Mouse (Mus musculus) C2C12 (cell line): ENCODE measurements around the gene Nudt16. TPM values are rescaled to one million over a fixed set of nuclear protein-coding genes. Genes with fewer than 3 reads are reported as not detected.

Experiments used
- H3K27me3 ChIP-seq: one replicate; pipeline ENCODE4 v1.6.1; 2011; ENCODE audit not compliant: control insufficient read depth, insufficient read depth, insufficient read length
- H3K36me3 ChIP-seq: one replicate; pipeline ENCODE4 v1.6.1; 2011; ENCODE audit not compliant: control insufficient read depth, insufficient read depth
- H3K4me3 ChIP-seq: one replicate; pipeline ENCODE4 v1.5.1; 2011; ENCODE audit warnings: mild to moderate bottlenecking, control low read depth; ENCODE audit not compliant: poor library complexity, insufficient read depth, severe bottlenecking
- H3K79me2 ChIP-seq: one replicate; pipeline ENCODE4 v1.6.1; 2011; ENCODE audit not compliant: control insufficient read depth, insufficient read depth
- H3K79me3 ChIP-seq: one replicate; pipeline ENCODE4 v1.6.1; 2011; ENCODE audit warnings: low read depth, control low read depth
- H3ac ChIP-seq: one replicate; pipeline ENCODE3; 2011; ENCODE audit warnings: low read depth; ENCODE audit not compliant: control insufficient read depth, insufficient read length
- CEBPB ChIP-seq: IDR thresholded peaks from one replicate; pipeline ENCODE4 v1.6.1; 2011; ENCODE audit warnings: low read depth, mild to moderate bottlenecking, control low read depth, moderate library complexity
- CTCF ChIP-seq: IDR thresholded peaks from one replicate; pipeline ENCODE4 v1.5.1; 2011; ENCODE audit not compliant: control insufficient read depth, insufficient read depth, insufficient read length
- FOSL1 ChIP-seq: IDR thresholded peaks from one replicate; pipeline ENCODE4 v1.8.0; 2011; ENCODE audit warnings: mild to moderate bottlenecking, low read length; ENCODE audit not compliant: poor library complexity, insufficient read depth, severe bottlenecking
- MAX ChIP-seq: IDR thresholded peaks from one replicate; pipeline ENCODE4 v1.6.1; 2011; ENCODE audit warnings: mild to moderate bottlenecking, control low read depth
- MYOD1 ChIP-seq: IDR thresholded peaks from one replicate; pipeline ENCODE4 v1.6.1; 2011; ENCODE audit warnings: low read depth; ENCODE audit not compliant: control insufficient read depth, insufficient read length
- MYOG ChIP-seq: IDR thresholded peaks from one replicate; pipeline ENCODE4 v1.6.1; 2011; ENCODE audit not compliant: control insufficient read depth, insufficient read length; ENCODE audit errors: extremely low read depth
- USF1 ChIP-seq: IDR thresholded peaks from one replicate; pipeline ENCODE4 v1.6.1; 2011; ENCODE audit warnings: low read depth, mild to moderate bottlenecking, control low read depth, moderate library complexity
- long read RNA-seq, 2 experiments: library from polyadenylated mRNA; unstranded; transcript quantifications; one replicate each; pipeline ENCODE4 v2.0.0; 2019 to 2020
- polyA plus RNA-seq: library from polyadenylated mRNA; unstranded; fragments of >200 nt; fragmentation: generic; extraction: Trizol; gene quantifications from one replicate; pipeline ENCODE4 v1.2.1, GENCODE M21; 2012; ENCODE audit warnings: missing spikeins

Gene Nudt16
- polyA plus RNA-seq = 3.5 TPM
- long read RNA-seq, experiment 1, transcript Nudt16-201 (3 exons, 1,631 nt) = major isoform, 23 of 33 reads
- long read RNA-seq, experiment 1, transcript Nudt16-204 (1 exons, 2,147 nt) = minor isoform, 6 of 33 reads
- long read RNA-seq, experiment 1, partial matches to known transcripts = 2 of 33 reads
- long read RNA-seq, experiment 1, other reads (novel, unspliced or antisense) = 0 of 33 reads
- long read RNA-seq, experiment 2, transcript Nudt16-201 (3 exons, 1,631 nt) = major isoform, 7 of 13 reads
- long read RNA-seq, experiment 2, partial matches to known transcripts = 2 of 13 reads
- long read RNA-seq, experiment 2, other reads (novel, unspliced or antisense) = 1 of 13 reads

DNA sequence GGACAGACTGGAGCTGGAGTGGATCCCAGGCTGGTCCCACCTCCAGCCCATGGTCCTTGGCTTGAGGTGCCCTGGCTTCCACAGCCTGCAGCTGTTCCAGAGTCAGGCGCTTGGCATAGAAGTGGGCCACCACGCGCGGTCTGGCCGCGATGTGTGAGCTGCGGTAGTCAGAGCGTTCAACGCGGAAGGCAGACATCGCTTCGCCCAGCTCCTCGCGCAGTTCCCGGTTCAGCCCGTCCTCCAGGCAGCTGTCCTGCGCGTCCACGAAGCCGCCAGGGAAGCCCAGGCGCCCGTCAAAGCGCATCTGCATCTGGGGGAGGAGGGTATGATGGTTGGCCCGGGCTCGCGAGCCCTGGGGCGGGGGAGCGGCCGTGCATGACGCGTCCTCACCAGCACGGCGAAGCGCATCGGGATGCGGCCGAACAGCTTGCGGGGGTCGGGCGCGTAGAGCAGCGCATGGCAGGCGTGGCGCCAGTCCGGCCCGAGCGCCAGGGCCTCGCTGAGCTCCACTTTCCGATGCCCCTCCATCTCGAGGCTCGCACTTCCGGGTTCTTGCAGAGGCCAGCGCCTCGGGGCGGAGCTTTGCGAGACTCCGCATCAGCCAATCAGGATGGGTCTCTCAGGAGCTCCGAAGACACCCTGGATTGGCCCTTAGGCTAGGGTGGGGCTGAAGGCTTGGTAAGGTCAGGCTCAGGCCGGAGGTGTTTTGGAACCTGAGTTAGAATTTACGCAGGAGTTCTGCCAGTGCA is at the start of gene Nudt16:
Nudt16 (minus strand) TSS at position 572 of the 749 bp plus-strand sequence.
- H3K4me3 ChIP-seq = peak within 1 kb of the TSS; percentile 21
- H3K36me3 ChIP-seq = no peaks in the 10 kb centered on the region
- no peaks in the 10 kb centered on the region for H3K79me2 ChIP-seq
- no peak for TF ChIP-seq USF1
- no peak for TF ChIP-seq MYOD1
- no peak for TF ChIP-seq MYOG
- no peaks in the 10 kb centered on the region for H3K27me3 ChIP-seq
- peak within 1 kb of the TSS; percentile 97 for H3ac ChIP-seq
- H3K79me3 ChIP-seq = no peaks in the 10 kb centered on the region

DNA sequence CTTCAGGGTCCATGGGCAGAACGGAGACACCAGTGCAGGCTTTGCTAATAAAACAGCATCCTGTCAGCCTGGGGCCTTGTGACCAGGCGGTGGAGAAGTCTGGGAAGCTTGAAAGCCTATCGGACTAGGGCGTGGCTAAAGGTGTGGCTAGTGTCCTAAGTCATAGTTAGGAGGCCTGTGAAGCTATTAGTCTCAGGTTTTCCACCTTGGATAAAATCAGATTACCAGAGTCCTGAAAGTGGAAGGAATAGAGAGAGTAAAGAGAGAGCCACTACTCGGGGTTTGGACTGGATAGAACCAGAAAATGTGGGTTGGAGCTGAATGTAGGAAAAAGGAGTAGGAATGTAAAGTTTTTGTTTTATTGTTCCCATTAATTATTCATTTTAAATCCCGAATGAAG is 13.4 kb upstream of the Nudt16 start, which contains the start of gene 1700080E11Rik:
1700080E11Rik (minus strand) TSS at position 101 of the 400 bp plus-strand sequence.
- no peaks in the 10 kb centered on the region for H3K36me3 ChIP-seq
- H3K27me3 ChIP-seq = no peaks in the 10 kb centered on the region
- no peaks in the 10 kb centered on the region for H3K79me2 ChIP-seq
- TF ChIP-seq MAX (no peak), MYOG (no peak), MYOD1 (no peak), CTCF (no peak), FOSL1 (no peak), CEBPB (no peak), USF1 (no peak)
- no peak within 1 kb of the TSS for H3ac ChIP-seq
- H3K4me3 ChIP-seq = no peak within 1 kb of the TSS
- no peaks in the 10 kb centered on the region for H3K79me3 ChIP-seq

DNA sequence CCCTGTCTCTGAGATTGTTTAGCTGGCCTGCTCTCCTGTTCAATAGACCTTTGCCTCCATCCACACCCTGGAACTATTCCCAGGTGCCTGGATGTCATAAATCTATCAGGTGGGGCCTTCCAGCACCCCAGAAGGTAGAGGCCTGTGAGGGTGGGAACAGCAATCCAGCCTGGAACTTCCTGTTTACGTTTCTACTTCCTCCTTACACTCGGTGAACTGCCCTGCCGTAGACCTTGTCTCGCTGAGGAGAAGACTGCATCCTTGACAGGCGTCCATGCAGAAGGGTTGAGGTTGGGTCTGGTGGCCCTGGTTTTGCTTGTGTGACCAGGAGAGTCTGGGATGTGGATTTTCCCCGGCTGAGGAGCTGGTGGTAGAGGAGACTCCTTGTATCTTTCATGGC is 7.6 kb upstream of the Nudt16 start:
- no peaks in the 10 kb centered on the region for H3K79me3 ChIP-seq
- H3K36me3 ChIP-seq = no peaks in the 10 kb centered on the region
- H3K79me2 ChIP-seq = no peaks in the 10 kb centered on the region
- TF ChIP-seq MAX (no peak), MYOG (no peak), MYOD1 (no peak), CEBPB (no peak)
- H3ac ChIP-seq = no peak overlapping the region
- no peaks in the 10 kb centered on the region for H3K27me3 ChIP-seq
- H3K4me3 ChIP-seq = no peak overlapping the region

DNA sequence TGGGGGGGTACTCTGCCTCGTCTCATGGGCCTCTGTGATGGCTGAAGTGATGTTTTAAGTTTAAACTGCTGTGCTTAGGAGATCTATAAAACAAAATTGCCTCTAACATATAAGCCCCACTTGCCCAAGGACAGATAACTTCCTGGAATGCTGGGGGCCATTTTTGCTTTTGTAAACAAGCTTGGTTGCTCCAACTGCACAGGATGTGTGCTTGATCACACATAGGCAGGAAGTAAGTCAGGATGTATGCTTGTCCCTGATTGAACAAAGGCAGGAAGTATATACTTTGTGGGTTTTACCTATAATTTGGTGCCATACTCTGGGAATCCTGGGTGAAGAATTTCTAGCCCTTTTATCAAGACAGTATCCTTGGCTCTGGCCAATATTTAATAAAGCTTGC is 4.8 kb upstream of the Nudt16 start:
- H3K79me3 ChIP-seq = no peaks in the 10 kb centered on the region
- H3K79me2 ChIP-seq = no peaks in the 10 kb centered on the region
- H3K4me3 ChIP-seq = no peak overlapping the region
- H3K27me3 ChIP-seq = no peaks in the 10 kb centered on the region
- H3ac ChIP-seq = no peak overlapping the region
- H3K36me3 ChIP-seq = no peaks in the 10 kb centered on the region
- no peak for TF ChIP-seq USF1
- TF ChIP-seq CEBPB = no peak
- no peak for TF ChIP-seq FOSL1
- TF ChIP-seq MYOG = no peak
- TF ChIP-seq MYOD1 = no peak
- TF ChIP-seq MAX = no peak
- TF ChIP-seq CTCF = no peak

DNA sequence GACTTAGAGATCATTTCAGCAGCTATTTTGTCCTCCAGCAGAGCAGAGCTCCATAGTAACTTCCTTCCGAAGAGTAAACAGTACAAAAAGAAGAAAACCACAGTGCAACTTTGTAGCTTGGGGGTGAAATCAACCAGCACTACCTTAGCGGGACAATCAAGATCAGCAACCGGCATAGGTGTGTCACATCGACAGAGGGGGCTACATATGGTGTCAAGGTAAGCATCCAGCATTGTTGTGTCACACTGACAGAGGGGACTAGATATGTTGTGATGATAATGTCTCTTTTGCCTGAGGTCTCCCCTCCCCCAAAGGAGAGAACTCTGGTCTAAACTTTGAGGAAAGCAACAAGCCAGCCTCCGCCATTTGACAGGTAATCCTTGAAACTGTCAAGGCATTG is 2.9 kb upstream of the Nudt16 start:
- no peaks in the 10 kb centered on the region for H3K36me3 ChIP-seq
- no peak overlapping the region for H3K4me3 ChIP-seq
- no peaks in the 10 kb centered on the region for H3K79me2 ChIP-seq

DNA sequence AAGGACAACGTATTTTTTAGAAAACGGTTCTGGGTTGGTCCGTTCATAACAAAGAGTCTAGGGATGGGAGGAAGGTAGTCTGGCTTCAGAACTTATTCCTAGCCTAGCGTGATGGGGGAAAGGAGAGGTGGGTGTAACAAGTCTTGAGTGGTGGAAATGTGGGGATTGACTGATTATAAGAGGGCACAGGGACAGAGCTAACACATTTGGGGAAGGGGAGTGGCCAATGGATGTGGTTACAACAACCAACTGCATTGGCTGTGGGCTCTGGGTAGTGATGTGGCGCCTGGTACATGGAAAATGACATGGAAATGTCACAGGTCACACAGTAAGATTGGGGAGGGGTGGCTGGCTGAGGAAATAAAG is 361 bp upstream of the Nudt16 start:
- no peaks in the 10 kb centered on the region for H3K79me3 ChIP-seq
- no peaks in the 10 kb centered on the region for H3K79me2 ChIP-seq
- H3ac ChIP-seq = no peak overlapping the region
- no peaks in the 10 kb centered on the region for H3K27me3 ChIP-seq
- H3K4me3 ChIP-seq = no peak overlapping the region
- no peak for TF ChIP-seq USF1
- H3K36me3 ChIP-seq = no peaks in the 10 kb centered on the region

More for the DNA sequence above, 2.9 kb upstream of the Nudt16 start:
- Histone ChIP-seq H3K27me3 (no peaks in the 10 kb centered on the region), H3ac (no peak overlapping the region), H3K79me3 (no peaks in the 10 kb centered on the region)
- TF ChIP-seq MYOD1 (no peak), CTCF (no peak), FOSL1 (no peak), MYOG (no peak), CEBPB (no peak), MAX (no peak), USF1 (no peak)
